Mouse (Mus musculus) E14TG2a.4 (cell line): ENCODE data around the gene Neu2.

ENCODE experiments used
- H3K27me3 ChIP-seq: 2 replicates; pipeline ENCODE4 v1.6.1; 2014; ENCODE audit warnings: low read length, control low read depth; ENCODE audit not compliant: insufficient read depth
- H3K36me3 ChIP-seq: 2 replicates; pipeline ENCODE4 v1.6.1; 2014; ENCODE audit warnings: low read length, control low read depth; ENCODE audit not compliant: insufficient read depth
- H3K4me1 ChIP-seq: replicated peaks from 2 replicates; pipeline ENCODE4 v1.6.1; 2014; ENCODE audit warnings: low read depth, low read length, control low read depth
- H3K4me3 ChIP-seq: replicated peaks from 2 replicates; pipeline ENCODE4 v1.5.1; 2014; ENCODE audit warnings: mild to moderate bottlenecking, low read length
- H3K9me3 ChIP-seq: 2 replicates; pipeline ENCODE4 v1.6.1; 2014; ENCODE audit warnings: low read length, control low read depth
- CTCF ChIP-seq: conservative IDR thresholded peaks from 2 replicates; pipeline ENCODE4 v1.5.1; 2014; ENCODE audit warnings: low read length
- NANOG ChIP-seq: IDR thresholded peaks from 2 replicates; pipeline ENCODE4 v1.6.1; 2014; ENCODE audit warnings: borderline replicate concordance, low read length, mixed read lengths
- POU5F1 ChIP-seq: IDR thresholded peaks from 2 replicates; pipeline ENCODE4 v1.6.1; 2014; ENCODE audit warnings: low read length, borderline replicate concordance

Neu2 gene

GRCm38 (mm10) chr1:87492285-87492684, 17.4 kb upstream of the Neu2 start:
- no peak overlapping the region for H3K4me3 ChIP-seq
- no peaks in the 10 kb centered on the region for H3K9me3 ChIP-seq
- TF ChIP-seq POU5F1 (no peak), NANOG (no peak), CTCF (no peak)
- H3K36me3 ChIP-seq = no peaks in the 10 kb centered on the region
- H3K27me3 ChIP-seq = peaks cover 6% of the 10 kb centered on the region
- H3K4me1 ChIP-seq = peaks cover 17% of the 10 kb centered on the region

GRCm38 (mm10) chr1:87493542-87493941, 16.1 kb upstream of the Neu2 start:
- Histone ChIP-seq H3K36me3 (no peaks in the 10 kb centered on the region), H3K9me3 (no peaks in the 10 kb centered on the region), H3K4me3 (no peak overlapping the region), H3K27me3 (peaks cover 6% of the 10 kb centered on the region), H3K4me1 (peaks cover 17% of the 10 kb centered on the region)
- TF ChIP-seq NANOG (no peak), CTCF (no peak), POU5F1 (no peak)

GRCm38 (mm10) chr1:87505524-87505923, 4.2 kb upstream of the Neu2 start:
- Histone ChIP-seq H3K27me3 (peaks cover 61% of the 10 kb centered on the region), H3K9me3 (no peaks in the 10 kb centered on the region), H3K4me3 (no peak overlapping the region), H3K36me3 (no peaks in the 10 kb centered on the region), H3K4me1 (peaks cover 21% of the 10 kb centered on the region)
- no peak for TF ChIP-seq CTCF
- no peak for TF ChIP-seq NANOG
- TF ChIP-seq POU5F1 = no peak

GRCm38 (mm10) chr1:87507857-87508256, 1.8 kb upstream of the Neu2 start:
- Histone ChIP-seq H3K4me1 (peaks cover 36% of the 10 kb centered on the region), H3K9me3 (0 out of 2 replicates have a peak, but pooled peaks cover under 1% of the 10 kb centered on the region), H3K36me3 (no peaks in the 10 kb centered on the region), H3K4me3 (no peak overlapping the region), H3K27me3 (peaks cover 82% of the 10 kb centered on the region)
- no peak for TF ChIP-seq POU5F1
- TF ChIP-seq CTCF = no peak
- no peak for TF ChIP-seq NANOG

GRCm38 (mm10) chr1:87508591-87509560, 813 bp upstream of the Neu2 start:
- Histone ChIP-seq H3K36me3 (no peaks in the 10 kb centered on the region), H3K27me3 (peaks cover 83% of the 10 kb centered on the region), H3K4me3 (peak overlapping the region; percentile 85), H3K4me1 (peaks cover 36% of the 10 kb centered on the region), H3K9me3 (0 out of 2 replicates have a peak, but pooled peaks cover 4% of the 10 kb centered on the region)
- TF ChIP-seq NANOG (no peak), POU5F1 (no peak), CTCF (no peak)

GRCm38 (mm10) chr1:87510166-87510691, 540 bp downstream of the Neu2 start:
- H3K4me1 ChIP-seq = peaks cover 27% of the 10 kb centered on the region
- H3K27me3 ChIP-seq = peaks cover 74% of the 10 kb centered on the region
- 0 out of 2 replicates have a peak, but pooled peaks cover 4% of the 10 kb centered on the region for H3K9me3 ChIP-seq
- H3K4me3 ChIP-seq = peak overlapping the region; percentile 85
- no peaks in the 10 kb centered on the region for H3K36me3 ChIP-seq
- no peak for TF ChIP-seq CTCF
- TF ChIP-seq NANOG = no peak
- no peak for TF ChIP-seq POU5F1

- H3K36me3 ChIP-seq = no peaks in the 10 kb centered on the region
- H3K27me3 ChIP-seq = peaks cover 68% of the 10 kb centered on the region
- peak overlapping the region; percentile 85 for H3K4me3 ChIP-seq
- TF ChIP-seq CTCF (no peak), POU5F1 (no peak), NANOG (no peak)
- H3K4me1 ChIP-seq = peaks cover 27% of the 10 kb centered on the region
- H3K9me3 ChIP-seq = peaks cover 7% of the 10 kb centered on the region
Measured at GRCm38 (mm10) chr1:87510845-87511244, 1.2 kb downstream of the Neu2 start.

GRCm38 (mm10) chr1:87520467-87520866, 10.8 kb downstream of the Neu2 start:
- Histone ChIP-seq H3K36me3 (no peaks in the 10 kb centered on the region), H3K9me3 (peaks cover 5% of the 10 kb centered on the region), H3K27me3 (no peaks in the 10 kb centered on the region), H3K4me1 (peaks cover 10% of the 10 kb centered on the region), H3K4me3 (no peak overlapping the region)
- no peak for TF ChIP-seq CTCF
- TF ChIP-seq NANOG = no peak
- TF ChIP-seq POU5F1 = no peak
